Mouse (Mus musculus) liver, embryonic 12.5 days (tissue): ENCODE measurements at regions not wholly inside any gene's neighbourhood (a gene's known extent, or its start where the extent isn't known, plus 50 kb on each side); places are given as distances from the start of the nearest gene placed in this dataset.

Experiments
- ATAC-seq: fragments of 200-750 bp; cut with Nextera tagmentation; 2 replicates; pipeline ENCODE4 v1.8.0; 2017; ENCODE audit warnings: moderate number of reproducible peaks, mild to moderate bottlenecking, moderate library complexity
- H3K27ac ChIP-seq: fragments of 300-500 bp; sonication (generic); 2 replicates; pipeline ENCODE4 v1.5.1; 2016; ENCODE audit warnings: mild to moderate bottlenecking
- H3K27me3 ChIP-seq: fragments of 300-500 bp; sonication (generic); replicated peaks from 2 replicates; pipeline ENCODE4 v1.6.1; 2016; ENCODE audit warnings: mild to moderate bottlenecking, moderate library complexity
- H3K36me3 ChIP-seq: fragments of 300-500 bp; sonication (generic); 2 replicates; pipeline ENCODE4 v1.6.1; 2016; ENCODE audit warnings: mild to moderate bottlenecking, moderate library complexity
- H3K4me1 ChIP-seq: fragments of 300-500 bp; sonication (generic); 2 replicates; pipeline ENCODE4 v1.6.1; 2016
- H3K4me2 ChIP-seq: fragments of 300-500 bp; sonication (generic); 2 replicates; pipeline ENCODE4 v1.6.1; 2016; ENCODE audit warnings: mild to moderate bottlenecking, moderate library complexity
- H3K4me3 ChIP-seq: fragments of 300-500 bp; sonication (generic); 2 replicates; pipeline ENCODE4 v1.5.1; 2016; ENCODE audit warnings: mild to moderate bottlenecking, moderate library complexity
- H3K9ac ChIP-seq: fragments of 300-500 bp; sonication (generic); 2 replicates; pipeline ENCODE4 v1.6.1; 2016; ENCODE audit warnings: mild to moderate bottlenecking, moderate library complexity
- H3K9me3 ChIP-seq: fragments of 300-500 bp; sonication (generic); replicated peaks from 2 replicates; pipeline ENCODE4 v1.6.1; 2016; ENCODE audit warnings: mild to moderate bottlenecking, moderate library complexity
- WGBS: fragments of 180-500 bp; shearing (Covaris S2); methylation state at CpG from one replicate; pipeline ENCODE4 v1.1.7; 2016; ENCODE audit not compliant: insufficient replicate concordance; 5-methylcytosine and 5-hydroxymethylcytosine counted together

GRCm38 (mm10) chr13:99778747-99779146 lies 122.1 kb downstream of the Cartpt start:
- 35% methylated on average over 2 of the region's 2 CpGs for WGBS
- no peaks in the 10 kb centered on the region for H3K9me3 ChIP-seq

GRCm38 (mm10) chr13:99777736-99778135 lies 123.2 kb downstream of the Cartpt start:
- H3K4me1 ChIP-seq, result 0 out of 2 replicates have a peak, but pooled peaks cover 3% of the 10 kb centered on the region
- H3K4me2 ChIP-seq, result no peak overlapping the region
- H3K9me3 ChIP-seq, result no peaks in the 10 kb centered on the region
- peaks cover 5% of the 10 kb centered on the region; the same call in 1 of the 2 replicates for H3K27me3 ChIP-seq
- no peak overlapping the region for H3K4me3 ChIP-seq
- WGBS, result 33% methylated on average over 9 of the region's 9 CpGs
- no peak for ATAC-seq
- no peaks in the 10 kb centered on the region for H3K36me3 ChIP-seq
- no peak overlapping the region for H3K9ac ChIP-seq
- H3K27ac ChIP-seq, result no peak overlapping the region

More at GRCm38 (mm10) chr13:99778747-99779146, 122.1 kb downstream of the Cartpt start:
- Histone ChIP-seq H3K4me1 (0 out of 2 replicates have a peak, but pooled peaks cover 3% of the 10 kb centered on the region), H3K36me3 (no peaks in the 10 kb centered on the region), H3K4me2 (no peak overlapping the region), H3K27ac (no peak overlapping the region), H3K27me3 (peaks cover 7% of the 10 kb centered on the region; the same call in 1 of the 2 replicates), H3K4me3 (no peak overlapping the region), H3K9ac (no peak overlapping the region)
- no peak for ATAC-seq

GRCm38 (mm10) chr13:99765965-99766364 lies 134.9 kb downstream of the Cartpt start:
- H3K27ac ChIP-seq, result no peak overlapping the region
- peaks cover 12% of the 10 kb centered on the region for H3K4me1 ChIP-seq
- H3K9ac ChIP-seq, result no peak overlapping the region
- H3K4me2 ChIP-seq, result no peak overlapping the region
- no peak overlapping the region for H3K4me3 ChIP-seq
- H3K36me3 ChIP-seq, result no peaks in the 10 kb centered on the region
- peaks cover 23% of the 10 kb centered on the region for H3K27me3 ChIP-seq
- ATAC-seq, result no peak
- WGBS, result 45% methylated on average over 5 of the region's 5 CpGs
- no peaks in the 10 kb centered on the region for H3K9me3 ChIP-seq

- no peak for ATAC-seq
- Histone ChIP-seq H3K27me3 (peaks cover 23% of the 10 kb centered on the region), H3K4me3 (no peak overlapping the region), H3K36me3 (no peaks in the 10 kb centered on the region), H3K9ac (no peak overlapping the region), H3K9me3 (no peaks in the 10 kb centered on the region), H3K27ac (no peak overlapping the region), H3K4me1 (peaks cover 16% of the 10 kb centered on the region), H3K4me2 (no peak overlapping the region)
- 45% methylated on average over 3 of the region's 3 CpGs for WGBS
These were observed 136.1 kb downstream of the Cartpt start for GRCm38 (mm10) chr13:99764764-99765163.

GRCm38 (mm10) chr13:99764097-99764714 lies 136.7 kb downstream of the Cartpt start:
- H3K9me3 ChIP-seq, result no peaks in the 10 kb centered on the region
- peaks cover 16% of the 10 kb centered on the region for H3K4me1 ChIP-seq
- H3K9ac ChIP-seq, result no peak overlapping the region
- H3K4me2 ChIP-seq, result no peak overlapping the region
- peaks cover 23% of the 10 kb centered on the region for H3K27me3 ChIP-seq
- no peak for ATAC-seq
- WGBS, result 59% methylated on average over 6 of the region's 6 CpGs
- H3K36me3 ChIP-seq, result no peaks in the 10 kb centered on the region
- no peak overlapping the region for H3K27ac ChIP-seq
- H3K4me3 ChIP-seq, result no peak overlapping the region

GRCm38 (mm10) chr13:99761843-99762242 lies 139.0 kb downstream of the Cartpt start:
- Histone ChIP-seq H3K9me3 (no peaks in the 10 kb centered on the region), H3K9ac (no peak overlapping the region), H3K4me3 (no peak overlapping the region), H3K4me2 (peak overlapping the region; percentile 29; the same call in 1 of the 2 replicates), H3K27me3 (peaks cover 23% of the 10 kb centered on the region), H3K27ac (no peak overlapping the region), H3K4me1 (peaks cover 16% of the 10 kb centered on the region), H3K36me3 (no peaks in the 10 kb centered on the region)
- ATAC-seq, result 0 out of 2 replicates have a peak, but pooled peaks have one; percentile 24
- 62% methylated on average over 9 of the region's 9 CpGs for WGBS

GRCm38 (mm10) chr13:99761423-99761822 lies 139.5 kb downstream of the Cartpt start:
- Histone ChIP-seq H3K27me3 (peaks cover 23% of the 10 kb centered on the region), H3K36me3 (no peaks in the 10 kb centered on the region), H3K27ac (no peak overlapping the region), H3K9me3 (no peaks in the 10 kb centered on the region), H3K9ac (no peak overlapping the region), H3K4me3 (no peak overlapping the region), H3K4me2 (peak overlapping the region; percentile 29; the same call in 1 of the 2 replicates), H3K4me1 (peaks cover 16% of the 10 kb centered on the region)
- peak; percentile 84 for ATAC-seq
- WGBS, result 16% methylated on average over 4 of the region's 4 CpGs

- peaks cover 21% of the 10 kb centered on the region for H3K4me1 ChIP-seq
- no peak overlapping the region for H3K9ac ChIP-seq
- no peaks in the 10 kb centered on the region for H3K9me3 ChIP-seq
- peaks cover 22% of the 10 kb centered on the region for H3K27me3 ChIP-seq
- no peak overlapping the region for H3K4me2 ChIP-seq
- no peak for ATAC-seq
- no peak overlapping the region for H3K4me3 ChIP-seq
- no peak overlapping the region for H3K27ac ChIP-seq
- WGBS, result 68% methylated on average over 4 of the region's 4 CpGs
- H3K36me3 ChIP-seq, result no peaks in the 10 kb centered on the region
These were observed 140.2 kb downstream of the Cartpt start for GRCm38 (mm10) chr13:99760646-99761045.

GRCm38 (mm10) chr13:99759256-99760044 lies 141.4 kb downstream of the Cartpt start:
- Histone ChIP-seq H3K4me2 (no peak overlapping the region), H3K9ac (no peak overlapping the region), H3K4me1 (peaks cover 33% of the 10 kb centered on the region), H3K9me3 (no peaks in the 10 kb centered on the region), H3K4me3 (no peak overlapping the region), H3K36me3 (no peaks in the 10 kb centered on the region), H3K27me3 (peaks cover 13% of the 10 kb centered on the region), H3K27ac (no peak overlapping the region)
- WGBS, result 74% methylated on average over 10 of the region's 10 CpGs
- no peak for ATAC-seq

- WGBS, result 64% methylated on average over 5 of the region's 5 CpGs
- H3K4me3 ChIP-seq, result no peak overlapping the region
- peak; percentile 45 for ATAC-seq
- H3K27ac ChIP-seq, result peak overlapping the region; percentile 92
- H3K4me1 ChIP-seq, result peaks cover 46% of the 10 kb centered on the region
- no peaks in the 10 kb centered on the region; the same call in 1 of the 2 replicates for H3K27me3 ChIP-seq
- H3K4me2 ChIP-seq, result peak overlapping the region; percentile 56
- H3K36me3 ChIP-seq, result no peaks in the 10 kb centered on the region
- H3K9me3 ChIP-seq, result no peaks in the 10 kb centered on the region
- H3K9ac ChIP-seq, result peak overlapping the region; percentile 46; the same call in 1 of the 2 replicates
These were observed 146.2 kb downstream of the Cartpt start for GRCm38 (mm10) chr13:99754701-99755100.

GRCm38 (mm10) chr13:99754251-99754652 lies 146.6 kb downstream of the Cartpt start:
- ATAC-seq, result peak; percentile 99
- peak overlapping the region; percentile 46 for H3K9ac ChIP-seq
- peaks cover 47% of the 10 kb centered on the region for H3K4me1 ChIP-seq
- H3K27ac ChIP-seq, result peak overlapping the region; percentile 92
- no peaks in the 10 kb centered on the region for H3K9me3 ChIP-seq
- H3K4me2 ChIP-seq, result peak overlapping the region; percentile 56
- no peaks in the 10 kb centered on the region for H3K36me3 ChIP-seq
- WGBS, result 11% methylated on average over 5 of the region's 5 CpGs
- no peaks in the 10 kb centered on the region; the same call in 1 of the 2 replicates for H3K27me3 ChIP-seq
- no peak overlapping the region for H3K4me3 ChIP-seq

- 72% methylated on average over 3 of the region's 3 CpGs for WGBS
- 0 out of 2 replicates have a peak, but pooled peaks have one; percentile 17 for ATAC-seq
- peak overlapping the region; percentile 39; the same call in 1 of the 2 replicates for H3K9ac ChIP-seq
- H3K4me2 ChIP-seq, result peak overlapping the region; percentile 56
- peak overlapping the region; percentile 92 for H3K27ac ChIP-seq
- H3K9me3 ChIP-seq, result no peaks in the 10 kb centered on the region
- no peaks in the 10 kb centered on the region; the same call in 1 of the 2 replicates for H3K27me3 ChIP-seq
- H3K4me3 ChIP-seq, result no peak overlapping the region
- no peaks in the 10 kb centered on the region for H3K36me3 ChIP-seq
- H3K4me1 ChIP-seq, result peaks cover 54% of the 10 kb centered on the region
These were observed 147.4 kb downstream of the Cartpt start for GRCm38 (mm10) chr13:99753526-99753925.
